ENCODE assay signal across 22 mouse cellular contexts in the genomic region with DNA sequence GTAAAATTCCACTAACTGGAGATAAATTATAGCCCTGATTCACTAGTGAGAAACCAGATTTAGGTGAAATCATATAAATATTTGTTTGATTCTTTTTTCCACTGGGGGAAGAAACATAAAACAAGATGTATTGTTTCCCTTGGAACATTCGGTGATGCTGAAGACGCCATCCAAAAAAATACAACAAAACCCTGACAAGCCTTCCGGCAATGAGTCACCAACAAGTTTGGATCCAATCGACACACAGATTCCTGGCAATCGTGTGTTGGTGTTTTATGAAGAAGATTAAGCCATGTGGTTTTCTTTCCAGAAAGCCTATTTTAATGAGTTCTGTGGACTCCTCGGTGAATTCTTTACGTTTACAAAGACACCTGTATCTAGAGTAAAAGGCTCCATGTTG.
DNase-seq lines count a peak whose midpoint lies in the region; ATAC-seq and TF ChIP-seq lines count a peak whose summit lies in the region.
"Had no signal": no experiment of that assay in that cellular context is flagged by ENCODE, and none has a peak within 500 bp of the region (broad histone marks: within the 10 kb centered on the region; RNA-seq: fewer than 3 reads in every experiment).

No protein-coding gene starts in this region.

- H3K27me3 ChIP-seq in heart, postnatal 0 days (ENCODE audit: control insufficient read depth, insufficient read depth, low read length): no peaks in the 10 kb centered on the region
- H3K27me3 ChIP-seq in heart, embryonic 12.5 days (replicated peaks): no peaks in the 10 kb centered on the region
- H3K27me3 ChIP-seq in embryonic facial prominence, embryonic 15.5 days: no peaks in the 10 kb centered on the region
- H3K27me3 ChIP-seq: forebrain, embryonic 13.5 days; liver, embryonic 12.5 days had no signal

- H3K4me1 ChIP-seq in heart, postnatal 0 days (ENCODE audit: control insufficient read depth, insufficient read depth): no peaks in the 10 kb centered on the region
- no peaks in the 10 kb centered on the region for H3K4me1 ChIP-seq in heart, embryonic 12.5 days (replicated peaks)
- H3K4me1 ChIP-seq in embryonic facial prominence, embryonic 15.5 days: peaks cover 5% of the 10 kb centered on the region; the same call in 1 of the 2 replicates
- H3K4me1 ChIP-seq: forebrain, embryonic 13.5 days; liver, embryonic 12.5 days had no signal

- ATAC-seq in frontal cortex, adult (ENCODE audit: low TSS enrichment): peak; percentile 34; the same call in 1 of the 2 replicates
- no peak for ATAC-seq in heart, postnatal 0 days (ENCODE audit: insufficient read depth, low read depth)
- ATAC-seq in heart, embryonic 12.5 days (ENCODE audit: insufficient number of reproducible peaks, low FRiP score): no peak
- no peak for ATAC-seq in embryonic facial prominence, embryonic 15.5 days (ENCODE audit: insufficient number of reproducible peaks, low FRiP score, low TSS enrichment, low read depth)
- ATAC-seq: forebrain, embryonic 13.5 days; hindbrain, postnatal 0 days; intestine, embryonic 16.5 days; liver, embryonic 12.5 days; midbrain, embryonic 16.5 days had no signal

- 70% methylated on average over 7 of the region's 7 CpGs for WGBS in heart, postnatal 0 days
- WGBS in heart, embryonic 12.5 days: 82% methylated on average over 7 of the region's 7 CpGs
- WGBS in embryonic facial prominence, embryonic 15.5 days: 53% methylated on average over 7 of the region's 7 CpGs

- no peak for TF ChIP-seq CTCF in heart, postnatal 0 days (IDR thresholded peaks at IDR 0.05; ENCODE audit: low read depth)

- H3K9ac ChIP-seq in heart, postnatal 0 days (replicated peaks; ENCODE audit: low read depth, low read length): no peak overlapping the region
- H3K9ac ChIP-seq in heart, embryonic 12.5 days: no peak overlapping the region
- no peak overlapping the region for H3K9ac ChIP-seq in embryonic facial prominence, embryonic 15.5 days
- H3K9ac ChIP-seq: forebrain, embryonic 13.5 days; liver, embryonic 12.5 days had no signal

- no peak overlapping the region for H3K4me2 ChIP-seq in heart, postnatal 0 days (ENCODE audit: low read depth, low read length)
- no peak overlapping the region for H3K4me2 ChIP-seq in heart, embryonic 12.5 days
- H3K4me2 ChIP-seq in embryonic facial prominence, embryonic 15.5 days (replicated peaks): no peak overlapping the region
- H3K4me2 ChIP-seq: forebrain, embryonic 13.5 days; liver, embryonic 12.5 days had no signal

- 0 out of 2 replicates have a peak overlapping the region, but pooled peaks have one; percentile 34 for H3K27ac ChIP-seq in heart, postnatal 0 days (ENCODE audit: low read depth)
- no peak overlapping the region for H3K27ac ChIP-seq in heart, embryonic 12.5 days (ENCODE audit: poor library complexity, severe bottlenecking)
- H3K27ac ChIP-seq in embryonic facial prominence, embryonic 15.5 days (replicated peaks): peak overlapping the region; percentile 12
- H3K27ac ChIP-seq: forebrain, embryonic 13.5 days; hindbrain, postnatal 0 days; layer of hippocampus, adult 2 months; liver, embryonic 12.5 days; midbrain, embryonic 10.5 days had no signal

- DNase-seq in frontal cortex, postnatal 25 days (ENCODE audit: low spot score in 2 of 2): no peak
- no peak for DNase-seq in heart, postnatal 0 days (ENCODE audit: low spot score)
- DNase-seq in adipocyte (ENCODE audit: low spot score): no peak
- DNase-seq in cerebellum, adult 8-10 months: no peak
- DNase-seq: adrenal gland, adult 8-10 months; cerebellum, adult 18-20 months; cerebellum, postnatal 25 days; gastrocnemius, postnatal 25 days; kidney, adult 9 months; kidney, postnatal 25 days; lung, adult 18-20 months; lung, postnatal 10 days had no signal

- H3K4me3 ChIP-seq in heart, postnatal 0 days (ENCODE audit: low read depth, low read length): no peak overlapping the region
- H3K4me3 ChIP-seq in heart, embryonic 12.5 days: no peak overlapping the region
- no peak overlapping the region for H3K4me3 ChIP-seq in embryonic facial prominence, embryonic 15.5 days (replicated peaks)
- H3K4me3 ChIP-seq: forebrain, embryonic 13.5 days; layer of hippocampus, adult 2 months; liver, embryonic 12.5 days; midbrain, embryonic 10.5 days had no signal

- no peak for TF ChIP-seq EP300 in heart, postnatal 0 days (IDR thresholded peaks at IDR 0.05; ENCODE audit: low read depth)

- H3K9me3 ChIP-seq in heart, postnatal 0 days (replicated peaks; ENCODE audit: control insufficient read depth, low read length): no peaks in the 10 kb centered on the region
- H3K9me3 ChIP-seq in heart, embryonic 12.5 days (replicated peaks): no peaks in the 10 kb centered on the region
- H3K9me3 ChIP-seq in embryonic facial prominence, embryonic 15.5 days (replicated peaks): no peaks in the 10 kb centered on the region
- H3K9me3 ChIP-seq: forebrain, embryonic 13.5 days; liver, embryonic 12.5 days; midbrain, embryonic 10.5 days had no signal

- no peaks in the 10 kb centered on the region for H3K36me3 ChIP-seq in heart, postnatal 0 days (replicated peaks; ENCODE audit: control insufficient read depth, insufficient read depth, low read length)
- H3K36me3 ChIP-seq in heart, embryonic 12.5 days: no peaks in the 10 kb centered on the region
- no peaks in the 10 kb centered on the region for H3K36me3 ChIP-seq in embryonic facial prominence, embryonic 15.5 days
- H3K36me3 ChIP-seq: liver, embryonic 12.5 days; midbrain, embryonic 10.5 days had no signal
